Mouse (Mus musculus): Measurements from ENCODE around the gene Txnip. TPM values are rescaled to one million over a fixed set of nuclear protein-coding genes. Genes with fewer than 3 reads are reported as not detected.

Txnip gene
- 596 TPM for polyA plus RNA-seq (2014; fragmentation: Illumina TruSeq; extraction: RNeasy Lipid Tissue Mini Kit (QIAGEN cat#74804))

DNA sequence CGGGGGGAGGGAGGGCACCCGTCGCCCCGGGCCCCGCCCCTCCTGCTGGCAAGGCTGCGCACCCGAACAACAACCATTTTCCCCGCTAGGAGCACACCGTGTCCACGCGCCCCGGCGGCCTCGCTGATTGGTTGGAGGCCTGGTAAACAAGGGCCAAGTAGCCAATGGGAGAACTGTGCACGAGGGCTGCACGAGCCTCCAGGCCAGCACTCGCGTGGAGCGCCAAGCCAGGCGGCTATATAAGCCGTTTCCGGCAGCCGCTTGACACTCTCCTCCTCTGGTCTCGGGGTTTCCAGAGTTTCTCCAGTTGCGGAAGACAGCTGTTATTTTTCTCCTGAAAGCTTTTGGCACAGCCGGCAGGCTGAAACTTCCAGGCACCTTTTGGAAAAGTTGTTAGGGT, at the start of gene Txnip:
Txnip (plus strand) TSS at position 264 of the 400 bp plus-strand sequence.

DNA sequence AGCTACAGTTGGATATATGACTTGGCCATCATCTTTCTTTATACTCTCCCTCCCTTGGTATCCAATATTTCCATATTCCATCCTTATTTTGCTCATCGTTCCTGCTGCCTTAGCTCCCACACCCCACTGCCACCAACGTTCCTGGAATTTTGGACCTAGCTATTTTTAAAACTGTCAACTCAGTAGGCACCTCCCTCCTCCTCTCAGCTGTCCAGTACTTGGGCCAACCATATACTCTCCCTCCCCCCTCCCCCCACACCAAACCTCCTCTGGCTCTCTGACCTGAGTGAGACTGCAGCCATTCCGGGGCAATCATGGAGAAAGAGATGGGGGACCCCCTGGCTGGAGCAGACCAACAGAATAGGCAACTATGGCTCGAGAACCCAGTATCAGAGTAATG, 32.8 kb upstream of the Txnip start, which contains the start of gene Hfe2:
Hfe2 (plus strand) TSS at position 259 of the 400 bp plus-strand sequence.

DNA sequence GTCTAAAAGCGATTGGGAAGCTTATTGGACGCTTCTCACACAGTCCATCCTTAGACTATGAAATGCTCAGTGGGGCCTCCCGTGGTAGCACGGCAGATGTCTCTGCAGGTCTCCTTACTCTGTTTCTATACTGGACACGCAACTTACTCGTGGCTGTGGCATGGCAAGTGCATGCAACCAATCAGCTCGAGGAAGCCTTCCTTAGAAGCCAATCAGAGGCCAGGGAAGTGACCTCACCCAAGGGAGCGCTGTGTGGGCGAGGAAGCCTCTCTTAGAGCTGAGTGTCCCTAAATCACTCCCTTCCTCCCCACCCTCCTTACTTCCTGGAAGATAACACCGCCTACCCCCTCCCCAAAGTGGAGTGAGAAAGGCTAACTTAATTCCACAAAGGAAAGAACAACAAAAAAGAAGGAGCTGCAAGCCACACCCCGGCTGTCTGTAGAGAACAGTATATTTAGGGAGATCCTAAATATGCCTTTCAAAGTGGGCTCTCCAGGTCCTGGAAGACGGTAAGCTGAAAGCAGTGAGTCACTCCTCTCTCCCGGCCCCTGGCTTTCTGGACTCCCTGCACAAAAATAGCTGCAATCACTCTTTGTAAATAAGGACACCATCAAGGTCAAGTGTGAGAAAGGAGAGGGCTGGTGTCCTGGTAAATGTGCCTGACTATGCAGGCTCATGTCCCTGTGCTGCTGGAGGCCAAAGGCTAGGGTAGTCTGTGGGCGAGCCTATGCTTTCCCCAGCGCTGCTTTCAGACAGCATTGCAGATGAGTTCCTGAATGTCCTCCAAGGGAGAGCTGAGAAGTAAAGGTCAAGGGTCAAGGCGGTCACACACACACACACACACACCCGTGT, 19.2 kb downstream of the Txnip start, which contains the start of gene Gm16253:
Gm16253 (plus strand) TSS at position 295 of the 852 bp plus-strand sequence.

DNA sequence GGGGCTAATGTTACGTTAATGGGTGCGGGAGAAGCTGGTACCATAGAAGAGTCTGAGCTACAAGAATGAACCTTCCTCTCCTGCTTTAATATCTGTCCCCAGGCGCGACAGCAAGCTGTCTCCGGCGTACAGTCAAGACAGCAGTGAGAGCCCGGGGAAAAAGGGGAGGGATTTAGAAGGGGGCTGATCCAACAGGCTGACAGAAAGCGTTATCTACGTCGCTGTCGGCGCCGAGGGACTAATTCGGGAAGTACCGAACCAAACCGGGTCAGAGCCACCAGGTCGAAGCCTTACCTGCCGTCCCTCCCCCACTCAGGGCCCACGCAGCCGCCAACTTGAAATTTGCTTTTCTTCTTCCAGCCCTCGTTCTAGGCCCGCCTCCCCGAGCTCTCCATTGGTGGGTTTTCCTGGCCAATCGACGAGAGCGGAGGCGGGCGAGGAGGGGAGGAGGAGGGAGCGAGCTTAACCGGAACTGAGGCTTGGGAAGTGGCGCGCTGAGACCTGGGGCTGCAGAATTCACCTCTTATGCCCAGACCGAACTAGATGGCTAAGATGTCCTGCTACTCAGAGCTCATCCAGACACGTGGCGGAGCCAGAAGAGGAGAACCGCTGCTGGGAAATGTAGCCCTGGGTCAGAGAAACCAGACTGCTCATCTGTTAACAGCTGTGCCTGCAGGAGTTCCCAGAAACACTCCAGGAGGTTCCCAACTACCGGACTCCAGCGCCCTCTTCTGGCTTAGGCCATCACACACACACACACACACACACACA, 36.2 kb downstream of the Txnip start, which contains the start of gene Polr3gl:
Polr3gl (minus strand) TSS at position 392 of the 771 bp plus-strand sequence.

DNA sequence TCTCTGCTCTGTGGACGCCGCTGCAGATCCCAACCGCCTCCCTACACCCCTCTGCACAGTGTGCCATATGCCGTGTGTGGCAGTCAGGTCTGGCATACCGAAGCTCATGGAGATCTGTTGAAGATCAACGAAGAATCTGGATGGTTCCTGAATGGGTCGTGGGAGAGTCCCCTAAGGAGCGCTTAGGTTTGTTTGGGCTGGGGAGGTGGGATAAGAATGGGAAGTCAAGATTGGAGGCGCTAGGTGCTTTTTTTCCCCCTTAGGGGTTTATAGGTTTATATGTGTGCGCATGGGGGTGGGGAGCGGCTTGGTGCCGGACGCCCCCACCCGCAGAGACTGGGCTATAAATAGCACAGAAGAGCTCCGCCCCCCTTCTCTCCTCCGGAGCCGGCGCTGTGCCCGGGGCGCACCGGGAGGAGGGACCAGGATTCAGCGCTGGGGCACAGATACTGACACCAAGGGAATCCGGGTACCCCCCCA, 38.5 kb downstream of the Txnip start, which contains the start of gene Ankrd34a:
Ankrd34a (plus strand) TSS at position 409 of the 480 bp plus-strand sequence.

DNA sequence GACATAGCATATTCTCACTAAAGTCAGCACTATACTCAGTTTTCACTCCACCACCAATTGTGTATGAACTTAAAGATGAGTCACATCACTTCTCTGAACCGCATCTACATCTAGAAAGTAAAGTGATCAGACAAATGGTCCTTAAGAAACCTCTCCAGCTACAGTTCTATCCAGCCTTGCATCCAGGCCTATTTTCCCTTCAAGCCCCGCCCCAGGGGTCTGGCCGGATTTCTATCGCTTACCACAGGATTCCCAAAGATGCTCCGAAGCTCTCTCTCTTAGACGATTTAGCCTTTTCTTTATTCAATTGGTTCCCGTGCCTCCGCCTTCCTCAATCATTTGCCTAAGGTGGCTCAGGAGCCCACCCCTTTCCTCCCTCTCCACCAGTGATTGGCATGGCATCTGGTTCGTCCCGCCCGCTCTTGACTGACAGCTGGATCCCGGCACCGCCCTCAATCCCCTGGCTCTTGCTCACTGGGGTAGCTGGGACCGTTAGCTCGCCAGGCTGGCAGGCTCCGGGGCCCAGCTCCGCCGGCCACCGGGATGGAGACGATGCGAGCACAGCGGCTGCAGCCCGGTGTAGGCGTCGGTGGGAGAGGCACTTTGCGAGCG, 43.0 kb downstream of the Txnip start, which contains the start of gene Lix1l:
Lix1l (plus strand) TSS at position 511 of the 612 bp plus-strand sequence.

Other genes with a start within 250 kb of the Txnip start
- gene BC107364, start 105.7 kb upstream of the Txnip start, polyA plus RNA-seq (2014; fragmentation: Illumina TruSeq; extraction: RNeasy Lipid Tissue Mini Kit (QIAGEN cat#74804)), result not detected
- 0.29 TPM for gene Hfe2, start 32.8 kb upstream of the Txnip start, polyA plus RNA-seq (2014; fragmentation: Illumina TruSeq; extraction: RNeasy Lipid Tissue Mini Kit (QIAGEN cat#74804))
- gene Gm16253, start 19.0 kb downstream of the Txnip start, polyA plus RNA-seq (2014; fragmentation: Illumina TruSeq; extraction: RNeasy Lipid Tissue Mini Kit (QIAGEN cat#74804)), result not detected
- gene Polr3gl, start 36.2 kb downstream of the Txnip start, polyA plus RNA-seq (2014; fragmentation: Illumina TruSeq; extraction: RNeasy Lipid Tissue Mini Kit (QIAGEN cat#74804)), result 90.1 TPM
- not detected for gene Ankrd34a, start 38.7 kb downstream of the Txnip start, polyA plus RNA-seq (2014; fragmentation: Illumina TruSeq; extraction: RNeasy Lipid Tissue Mini Kit (QIAGEN cat#74804))
- 92.1 TPM for gene Lix1l, start 43.2 kb downstream of the Txnip start, polyA plus RNA-seq (2014; fragmentation: Illumina TruSeq; extraction: RNeasy Lipid Tissue Mini Kit (QIAGEN cat#74804))
- 56.2 TPM for gene Rbm8a, start 72.0 kb downstream of the Txnip start, polyA plus RNA-seq (2014; fragmentation: Illumina TruSeq; extraction: RNeasy Lipid Tissue Mini Kit (QIAGEN cat#74804))
- gene Pex11b, start 77.4 kb downstream of the Txnip start, polyA plus RNA-seq (2014; fragmentation: Illumina TruSeq; extraction: RNeasy Lipid Tissue Mini Kit (QIAGEN cat#74804)), result 19.8 TPM
- not detected for gene Gm42957, start 77.5 kb downstream of the Txnip start, polyA plus RNA-seq (2014; fragmentation: Illumina TruSeq; extraction: RNeasy Lipid Tissue Mini Kit (QIAGEN cat#74804))
- gene Itga10, start 87.6 kb downstream of the Txnip start, polyA plus RNA-seq (2014; fragmentation: Illumina TruSeq; extraction: RNeasy Lipid Tissue Mini Kit (QIAGEN cat#74804)), result 0.54 TPM
- gene Ankrd35, start 112.2 kb downstream of the Txnip start, polyA plus RNA-seq (2014; fragmentation: Illumina TruSeq; extraction: RNeasy Lipid Tissue Mini Kit (QIAGEN cat#74804)), result 1.1 TPM
- gene Pias3, start 138.4 kb downstream of the Txnip start, polyA plus RNA-seq (2014; fragmentation: Illumina TruSeq; extraction: RNeasy Lipid Tissue Mini Kit (QIAGEN cat#74804)), result 5.3 TPM
- gene Nudt17, start 150.6 kb downstream of the Txnip start, polyA plus RNA-seq (2014; fragmentation: Illumina TruSeq; extraction: RNeasy Lipid Tissue Mini Kit (QIAGEN cat#74804)), result not detected
- gene Polr3c, start 169.7 kb downstream of the Txnip start, polyA plus RNA-seq (2014; fragmentation: Illumina TruSeq; extraction: RNeasy Lipid Tissue Mini Kit (QIAGEN cat#74804)), result 19.1 TPM
- 114 TPM for gene Rnf115, start 169.7 kb downstream of the Txnip start, polyA plus RNA-seq (2014; fragmentation: Illumina TruSeq; extraction: RNeasy Lipid Tissue Mini Kit (QIAGEN cat#74804))